Mouse (Mus musculus) layer of hippocampus, postnatal 25 days (tissue): Measurements from ENCODE around the gene Gm13290. TPM values are rescaled to one million over a fixed set of nuclear protein-coding genes. Genes with fewer than 3 reads are reported as not detected.
"Not testable (repeated sequence)": the region's sequence is repeated elsewhere in the genome, so short reads cannot be mapped to it uniquely, and the experiment has no call there.

Experiments
- DNase-seq, 2 experiments: peaks; one replicate each; pipeline ENCODE4 v3.0.0; 2022; ENCODE audit warnings: mixed read lengths in 2 of 2, low spot score in 1 of 2; ENCODE audit errors: extremely low spot score in 1 of 2
- total RNA-seq, 2 experiments: library from RNA; stranded (reverse); gene quantifications; 2 replicates each; pipeline ENCODE4 v1.2.3; 2021

The Gm13290 gene
- total RNA-seq, result not detected

- not testable (repeated sequence) for DNase-seq
Observed at GRCm38 (mm10) chr4:88773534-88773933, at the start of gene Gm13290. TSS of gene Gm13290 (plus strand) at chr4:88773834.

- no peak for DNase-seq
Observed at GRCm38 (mm10) chr4:88726727-88727126, 46.9 kb upstream of the Gm13290 start.

GRCm38 (mm10) chr4:88727324-88727723 is 46.3 kb upstream of the Gm13290 start:
- DNase-seq, result peak in 1 of 2 experiments; percentile 9

- peak; percentile 36 to 76 for DNase-seq
Observed at GRCm38 (mm10) chr4:88738480-88738879, 35.2 kb upstream of the Gm13290 start.

- no peak for DNase-seq
Observed at GRCm38 (mm10) chr4:88739036-88739435, 34.6 kb upstream of the Gm13290 start.

GRCm38 (mm10) chr4:88741426-88741825 is 32.2 kb upstream of the Gm13290 start:
- DNase-seq, result no peak

- no peak for DNase-seq
Observed at GRCm38 (mm10) chr4:88742771-88743371, 30.8 kb upstream of the Gm13290 start.

- no peak for DNase-seq
Observed at GRCm38 (mm10) chr4:88744207-88744606, 29.4 kb upstream of the Gm13290 start.

GRCm38 (mm10) chr4:88749926-88750325 is 23.7 kb upstream of the Gm13290 start:
- no peak for DNase-seq

GRCm38 (mm10) chr4:88754818-88755340 is 18.8 kb upstream of the Gm13290 start, which contains the start of gene Gm13271:
TSS of gene Gm13271 (plus strand) at chr4:88754868.
- DNase-seq, result peak; percentile 64 to 77

- DNase-seq, result not testable (repeated sequence)
Observed at GRCm38 (mm10) chr4:88756581-88757513, 16.8 kb upstream of the Gm13290 start.

GRCm38 (mm10) chr4:88757628-88758031 is 16.0 kb upstream of the Gm13290 start:
- DNase-seq, result peak; percentile 81 to 99

GRCm38 (mm10) chr4:88758751-88759150 is 14.9 kb upstream of the Gm13290 start:
- DNase-seq, result not testable (repeated sequence)

- peak; percentile 12 to 16 for DNase-seq
Observed at GRCm38 (mm10) chr4:88759610-88760268, 13.9 kb upstream of the Gm13290 start, which contains the start of gene Gm13283. TSS of gene Gm13283 (plus strand) at chr4:88760119.

- peak; percentile 25 to 34 for DNase-seq
Observed at GRCm38 (mm10) chr4:88760431-88760830, 13.2 kb upstream of the Gm13290 start.

GRCm38 (mm10) chr4:88761776-88762175 is 11.9 kb upstream of the Gm13290 start:
- peak; percentile 61 to 72 for DNase-seq

GRCm38 (mm10) chr4:88762341-88762740 is 11.3 kb upstream of the Gm13290 start:
- DNase-seq, result peak in 1 of 2 experiments; percentile 15

- DNase-seq, result peak; percentile 8 to 18
Observed at GRCm38 (mm10) chr4:88763384-88764018, 10.1 kb upstream of the Gm13290 start.

GRCm38 (mm10) chr4:88776622-88777021 is 3.0 kb downstream of the Gm13290 start, which contains the start of gene Gm13289:
TSS of gene Gm13289 (plus strand) at chr4:88776922.
- not testable (repeated sequence) for DNase-seq

- DNase-seq, result not testable (repeated sequence)
Observed at GRCm38 (mm10) chr4:88779550-88779949, 5.9 kb downstream of the Gm13290 start, which contains the start of gene Gm13272. TSS of gene Gm13272 (plus strand) at chr4:88779850.
